Mouse (Mus musculus): ENCODE results near the gene Dnhd1. TPM values are rescaled to one million over a fixed set of nuclear protein-coding genes. Genes with fewer than 3 reads are reported as not detected.

The Dnhd1 gene
- total and polyA plus RNA-seq, 3 experiments = 0.02 to 2.2 (median 2.1) TPM

DNA sequence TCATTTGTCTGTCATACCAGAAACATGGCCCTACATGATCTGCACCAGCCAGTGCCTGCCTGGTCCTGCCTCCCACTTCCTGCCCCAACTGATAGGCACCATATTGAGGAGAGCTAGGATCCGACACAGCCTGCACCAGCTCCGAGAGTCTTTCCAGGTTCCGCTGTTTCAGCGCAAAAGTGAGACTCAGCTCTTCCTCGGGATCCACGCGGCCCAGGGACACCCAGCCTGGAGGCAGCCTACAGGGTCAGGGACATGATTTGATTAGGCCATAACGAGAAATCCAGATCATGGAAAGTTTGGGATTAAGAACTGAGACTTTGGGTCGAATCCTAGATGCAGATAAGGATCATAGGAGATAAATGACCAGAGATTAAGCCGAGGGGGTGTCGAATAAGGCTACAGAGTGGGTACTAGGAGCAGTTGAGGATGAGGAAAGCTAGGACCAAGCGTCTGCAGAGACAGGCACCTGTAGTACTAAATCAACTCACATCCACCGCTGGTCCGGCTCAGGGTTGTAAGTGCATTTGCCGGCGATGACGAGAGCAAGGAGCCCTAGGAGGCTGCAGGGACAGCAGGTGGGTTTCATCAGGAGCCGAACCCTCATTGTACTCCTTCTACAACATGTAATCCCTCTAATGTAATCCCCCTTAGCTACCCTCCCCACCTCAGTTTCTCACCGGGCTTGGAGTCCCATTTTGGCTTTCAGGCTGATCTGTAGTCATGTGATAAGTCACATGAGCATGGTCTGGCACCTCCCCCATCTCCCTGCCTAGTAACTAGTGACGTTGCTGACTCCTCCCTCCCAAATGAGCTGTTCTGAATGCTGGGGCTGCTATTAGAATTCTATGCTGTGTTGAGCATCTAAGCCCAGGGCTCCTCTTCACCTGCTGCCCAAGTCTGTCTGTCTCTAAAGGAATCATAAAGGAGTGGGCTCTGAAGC is 101.1 kb downstream of the Dnhd1 start, which contains the start of gene Tpp1:
Gene Tpp1, minus strand, starts transcription at position 745 of the 943 bp plus-strand sequence.
- TF ChIP-seq TAL1 (conservative IDR thresholded peaks at IDR 0.05; ENCODE audit: low read depth, low read length) = no peak
- no peaks in the 10 kb centered on the region for H3K9me3 ChIP-seq (replicated peaks)
- ATAC-seq (ENCODE audit: extremely low read depth, insufficient number of reproducible peaks, low FRiP score, poor library complexity, severe bottlenecking) = peak; percentile 97

DNA sequence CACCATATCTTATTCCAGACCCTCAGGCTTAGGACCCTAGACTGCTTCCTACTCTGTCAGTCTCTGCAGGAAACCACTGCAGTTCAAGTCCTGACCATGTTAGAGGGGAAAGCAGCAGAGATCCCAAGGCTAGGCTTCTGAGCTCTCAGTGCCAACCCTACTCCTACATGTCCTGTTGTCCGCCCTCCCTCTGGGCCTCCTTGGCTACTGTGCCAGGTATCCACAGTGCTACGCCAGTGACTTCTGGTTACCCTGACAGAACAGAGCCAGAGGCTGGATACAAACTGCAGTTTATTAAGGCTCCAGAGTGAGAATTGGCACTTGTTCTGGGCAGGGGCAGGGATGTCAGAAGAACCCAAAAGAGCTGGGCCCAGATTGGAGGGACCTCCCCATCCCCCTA is 102.1 kb downstream of the Dnhd1 start:
- Histone ChIP-seq H3K4me3 (ENCODE audit: low read depth, low read length) (no peak overlapping the region), H3K36me3 (replicated peaks) (peaks cover 33% of the 10 kb centered on the region), H3K27me3 (ENCODE audit: insufficient read depth, low read length) (peaks cover 43% of the 10 kb centered on the region), H3K9me3 (replicated peaks) (no peaks in the 10 kb centered on the region), H3K4me1 (ENCODE audit: insufficient read depth, low read depth, low read length) (peaks cover 29% of the 10 kb centered on the region)
- ATAC-seq (ENCODE audit: extremely low read depth, insufficient number of reproducible peaks, low FRiP score, poor library complexity, severe bottlenecking) (no peak), DNase-seq (ENCODE audit: low spot score) (no peak)
- TF ChIP-seq GATA1 (IDR thresholded peaks at IDR 0.05; ENCODE audit: borderline replicate concordance, low read length) (no peak), GATA2 (IDR thresholded peaks at IDR 0.05; ENCODE audit: borderline replicate concordance, low read depth, low read length) (no peak), CTCF (IDR thresholded peaks at IDR 0.05; ENCODE audit: low read depth, low read length) (no peak), TAL1 (conservative IDR thresholded peaks at IDR 0.05; ENCODE audit: low read depth, low read length) (no peak), POLR2AphosphoS5 (IDR thresholded peaks at IDR 0.05; ENCODE audit: insufficient replicate concordance, low read depth, low read length) (no peak)

More for the DNA sequence above, 101.1 kb downstream of the Dnhd1 start, which contains the start of gene Tpp1:
- peak; percentile 85 for DNase-seq (ENCODE audit: low spot score)
- peak within 1 kb of the TSS; percentile 76 for H3K4me3 ChIP-seq (ENCODE audit: low read depth, low read length)
- peaks cover 42% of the 10 kb centered on the region for H3K36me3 ChIP-seq (replicated peaks)
- H3K4me1 ChIP-seq (ENCODE audit: insufficient read depth, low read depth, low read length) = peaks cover 29% of the 10 kb centered on the region
- H3K27me3 ChIP-seq (ENCODE audit: insufficient read depth, low read length) = peaks cover 33% of the 10 kb centered on the region

DNA sequence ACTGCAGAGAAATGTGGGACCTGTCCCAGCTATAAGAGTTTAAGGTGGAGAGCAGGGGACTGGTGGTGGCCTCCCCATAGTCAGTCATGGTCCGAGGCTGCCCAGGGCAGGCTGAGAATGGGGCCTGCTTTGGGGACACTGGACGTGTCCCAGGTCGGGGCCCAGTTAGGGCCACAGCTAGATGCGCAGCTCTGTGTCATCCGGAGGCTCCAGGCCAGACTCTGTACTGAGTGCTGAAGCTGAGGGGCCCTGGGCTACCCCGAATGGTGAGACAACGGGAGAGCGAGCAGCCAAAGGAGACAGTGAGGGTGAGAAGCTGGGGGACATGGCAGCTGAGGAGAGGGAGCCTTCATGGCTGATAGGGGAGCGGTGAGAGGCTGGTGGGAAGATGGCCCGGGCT is 102.7 kb downstream of the Dnhd1 start:
- peaks cover 27% of the 10 kb centered on the region for H3K36me3 ChIP-seq (replicated peaks)
- H3K27me3 ChIP-seq (ENCODE audit: insufficient read depth, low read length) = peaks cover 47% of the 10 kb centered on the region
- H3K4me3 ChIP-seq (ENCODE audit: low read depth, low read length) = no peak overlapping the region
- H3K9me3 ChIP-seq (replicated peaks) = no peaks in the 10 kb centered on the region
- ATAC-seq (ENCODE audit: extremely low read depth, insufficient number of reproducible peaks, low FRiP score, poor library complexity, severe bottlenecking) (no peak), DNase-seq (ENCODE audit: low spot score) (no peak)
- H3K4me1 ChIP-seq (ENCODE audit: insufficient read depth, low read depth, low read length) = peaks cover 29% of the 10 kb centered on the region
- TF ChIP-seq POLR2AphosphoS5 (IDR thresholded peaks at IDR 0.05; ENCODE audit: insufficient replicate concordance, low read depth, low read length) = no peak
- TF ChIP-seq TAL1 (conservative IDR thresholded peaks at IDR 0.05; ENCODE audit: low read depth, low read length) = no peak
- TF ChIP-seq CTCF (IDR thresholded peaks at IDR 0.05; ENCODE audit: low read depth, low read length) = no peak
- TF ChIP-seq GATA1 (IDR thresholded peaks at IDR 0.05; ENCODE audit: borderline replicate concordance, low read length) = no peak
- no peak for TF ChIP-seq GATA2 (IDR thresholded peaks at IDR 0.05; ENCODE audit: borderline replicate concordance, low read depth, low read length)

DNA sequence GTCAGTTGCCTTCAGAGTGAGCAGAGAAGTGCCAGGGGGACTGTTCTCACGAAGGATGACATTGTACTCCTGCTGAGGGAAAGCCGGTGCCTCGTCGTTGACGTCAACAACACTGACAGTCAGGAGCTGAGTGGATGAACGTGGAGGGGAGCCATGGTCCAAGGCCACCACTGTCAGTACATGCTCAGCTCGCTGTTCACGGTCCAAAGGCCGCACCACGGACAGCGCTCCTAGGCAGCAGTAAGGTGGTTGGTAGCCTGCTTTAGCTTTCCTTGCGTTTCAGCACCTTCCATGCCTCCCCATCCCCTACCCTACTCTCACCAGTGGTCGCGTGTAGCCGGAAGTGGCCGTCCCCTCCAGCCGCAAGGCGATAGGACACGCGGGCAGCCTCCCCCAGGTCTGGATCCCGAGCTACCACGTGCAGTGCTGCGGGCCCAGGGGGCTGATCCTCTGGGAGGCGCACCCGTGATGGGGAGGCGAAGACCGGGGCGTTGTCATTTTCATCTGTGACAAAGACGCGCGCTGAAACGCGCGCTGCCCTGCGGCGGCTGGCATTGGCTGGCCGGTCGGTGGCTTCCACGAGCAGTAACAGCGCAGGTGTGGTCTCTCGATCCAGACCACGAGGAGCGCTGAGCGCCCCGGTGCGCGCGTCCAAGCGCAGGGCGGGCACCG is 111.3 kb downstream of the Dnhd1 start:
- Histone ChIP-seq H3K27me3 (ENCODE audit: insufficient read depth, low read length) (peaks cover 36% of the 10 kb centered on the region), H3K9me3 (replicated peaks) (no peaks in the 10 kb centered on the region), H3K4me1 (ENCODE audit: insufficient read depth, low read depth, low read length) (0 out of 2 replicates have a peak, but pooled peaks cover 2% of the 10 kb centered on the region), H3K4me3 (ENCODE audit: low read depth, low read length) (no peak overlapping the region), H3K36me3 (replicated peaks) (no peaks in the 10 kb centered on the region)
- TF ChIP-seq TAL1 (conservative IDR thresholded peaks at IDR 0.05; ENCODE audit: low read depth, low read length) (no peak), GATA1 (IDR thresholded peaks at IDR 0.05; ENCODE audit: borderline replicate concordance, low read length) (no peak), GATA2 (IDR thresholded peaks at IDR 0.05; ENCODE audit: borderline replicate concordance, low read depth, low read length) (no peak), POLR2AphosphoS5 (IDR thresholded peaks at IDR 0.05; ENCODE audit: insufficient replicate concordance, low read depth, low read length) (no peak), CTCF (IDR thresholded peaks at IDR 0.05; ENCODE audit: low read depth, low read length) (no peak)
- no peak for DNase-seq (ENCODE audit: low spot score)
- ATAC-seq (ENCODE audit: extremely low read depth, insufficient number of reproducible peaks, low FRiP score, poor library complexity, severe bottlenecking) = no peak

DNA sequence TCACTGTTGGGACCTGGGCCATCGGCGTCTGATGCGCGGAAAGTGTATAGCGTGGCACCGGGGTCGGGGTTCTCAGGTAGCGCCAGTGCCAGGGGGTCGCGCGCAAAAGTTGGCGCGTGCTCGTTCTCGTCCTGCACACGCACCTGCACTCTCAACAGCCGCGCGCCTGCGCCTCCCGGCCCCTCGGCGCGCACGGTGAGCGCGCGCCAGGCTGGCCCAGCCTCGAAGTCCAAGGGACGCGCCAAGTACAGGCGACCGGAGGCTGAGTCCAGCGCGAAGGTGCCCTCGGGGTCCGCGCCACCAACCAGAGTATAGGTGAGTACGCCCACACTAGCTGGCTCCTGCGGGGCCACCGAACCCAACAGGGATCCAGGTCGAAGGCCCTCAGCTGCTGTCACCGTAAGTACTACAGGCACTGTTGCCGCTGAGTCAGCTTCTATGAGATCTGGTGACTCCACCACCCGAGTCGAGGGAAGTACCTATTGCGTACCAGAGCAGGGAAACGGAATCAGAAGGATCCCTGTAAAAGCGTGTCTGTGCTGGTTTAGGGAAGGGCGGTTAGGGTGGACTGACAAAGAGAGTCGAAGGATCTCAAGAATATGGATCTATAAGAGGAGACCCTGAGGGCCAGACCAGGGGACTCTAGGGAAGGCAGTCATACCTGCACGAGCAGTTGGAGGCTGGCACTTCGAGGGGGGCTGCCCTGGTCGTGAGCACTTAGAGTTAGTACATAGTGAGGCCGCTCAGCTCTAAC is 112.1 kb downstream of the Dnhd1 start:
- no peak for ATAC-seq (ENCODE audit: extremely low read depth, insufficient number of reproducible peaks, low FRiP score, poor library complexity, severe bottlenecking)
- no peak for DNase-seq (ENCODE audit: low spot score)
- no peak for TF ChIP-seq TAL1 (conservative IDR thresholded peaks at IDR 0.05; ENCODE audit: low read depth, low read length)
- no peak for TF ChIP-seq GATA1 (IDR thresholded peaks at IDR 0.05; ENCODE audit: borderline replicate concordance, low read length)
- no peak for TF ChIP-seq GATA2 (IDR thresholded peaks at IDR 0.05; ENCODE audit: borderline replicate concordance, low read depth, low read length)
- TF ChIP-seq CTCF (IDR thresholded peaks at IDR 0.05; ENCODE audit: low read depth, low read length) = no peak
- no peak for TF ChIP-seq POLR2AphosphoS5 (IDR thresholded peaks at IDR 0.05; ENCODE audit: insufficient replicate concordance, low read depth, low read length)
- no peaks in the 10 kb centered on the region for H3K36me3 ChIP-seq (replicated peaks)
- no peaks in the 10 kb centered on the region for H3K9me3 ChIP-seq (replicated peaks)
- peaks cover 34% of the 10 kb centered on the region for H3K27me3 ChIP-seq (ENCODE audit: insufficient read depth, low read length)
- H3K4me3 ChIP-seq (ENCODE audit: low read depth, low read length) = no peak overlapping the region
- 0 out of 2 replicates have a peak, but pooled peaks cover 2% of the 10 kb centered on the region for H3K4me1 ChIP-seq (ENCODE audit: insufficient read depth, low read depth, low read length)

All from G1E (cell line).